Mouse (Mus musculus) intestine, embryonic 16.5 days (tissue): ENCODE results near the gene Raet1e. TPM values are rescaled to one million over a fixed set of nuclear protein-coding genes. Genes with fewer than 3 reads are reported as not detected.
"Not testable (repeated sequence)": the region's sequence is repeated elsewhere in the genome, so short reads cannot be mapped to it uniquely, and the experiment has no call there.

Experiments used
- ATAC-seq: fragments of 200-750 bp; cut with Nextera tagmentation; 2 replicates; pipeline ENCODE4 v1.8.0; 2017; ENCODE audit warnings: moderate TSS enrichment, moderate library complexity
- H3K27ac ChIP-seq: fragments of 300-500 bp; sonication (generic); 2 replicates; pipeline ENCODE4 v1.5.1; 2014; ENCODE audit warnings: mild to moderate bottlenecking, low read length
- H3K27me3 ChIP-seq: fragments of 300-500 bp; sonication (generic); replicated peaks from 2 replicates; pipeline ENCODE4 v1.6.1; 2014; ENCODE audit warnings: low read length, control low read depth, mixed read lengths; ENCODE audit not compliant: control insufficient read depth, insufficient read depth
- H3K36me3 ChIP-seq: fragments of 300-500 bp; sonication (generic); 2 replicates; pipeline ENCODE4 v1.6.1; 2014; ENCODE audit warnings: low read length, control low read depth; ENCODE audit not compliant: control insufficient read depth, insufficient read depth
- H3K4me1 ChIP-seq: fragments of 300-500 bp; sonication (generic); 2 replicates; pipeline ENCODE4 v1.6.1; 2014; ENCODE audit warnings: low read length, control low read depth, mixed read lengths; ENCODE audit not compliant: control insufficient read depth, insufficient read depth
- H3K4me2 ChIP-seq: fragments of 300-500 bp; sonication (generic); 2 replicates; pipeline ENCODE4 v1.6.1; 2014; ENCODE audit warnings: low read depth, low read length, control low read depth
- H3K4me3 ChIP-seq: fragments of 300-500 bp; sonication (generic); 2 replicates; pipeline ENCODE4 v1.5.1; 2014; ENCODE audit warnings: mild to moderate bottlenecking, low read length
- H3K9ac ChIP-seq: fragments of 300-500 bp; sonication (generic); 2 replicates; pipeline ENCODE4 v1.6.1; 2014; ENCODE audit warnings: low read depth, low read length
- H3K9me3 ChIP-seq: fragments of 300-500 bp; sonication (generic); 2 replicates; pipeline ENCODE4 v1.6.1; 2016; ENCODE audit warnings: low read length, control low read depth; ENCODE audit not compliant: control insufficient read depth
- WGBS: fragments of 180-500 bp; shearing (Covaris S2); extraction: QIAGEN DNeasy Blood & Tissue Kit; methylation state at CpG from one replicate; pipeline ENCODE4 v1.1.7; 2014; 5-methylcytosine and 5-hydroxymethylcytosine counted together
- polyA plus RNA-seq: library from polyadenylated mRNA; unstranded; fragments of >200 nt; fragmentation: Nextera tagmentation; extraction: Ambion mirVana; gene quantifications from 2 replicates; pipeline ENCODE4 v1.2.1, GENCODE M21; 2015

Raet1e gene
- polyA plus RNA-seq, 1 experiment from 2014 or later, result 4.1 TPM

DNA sequence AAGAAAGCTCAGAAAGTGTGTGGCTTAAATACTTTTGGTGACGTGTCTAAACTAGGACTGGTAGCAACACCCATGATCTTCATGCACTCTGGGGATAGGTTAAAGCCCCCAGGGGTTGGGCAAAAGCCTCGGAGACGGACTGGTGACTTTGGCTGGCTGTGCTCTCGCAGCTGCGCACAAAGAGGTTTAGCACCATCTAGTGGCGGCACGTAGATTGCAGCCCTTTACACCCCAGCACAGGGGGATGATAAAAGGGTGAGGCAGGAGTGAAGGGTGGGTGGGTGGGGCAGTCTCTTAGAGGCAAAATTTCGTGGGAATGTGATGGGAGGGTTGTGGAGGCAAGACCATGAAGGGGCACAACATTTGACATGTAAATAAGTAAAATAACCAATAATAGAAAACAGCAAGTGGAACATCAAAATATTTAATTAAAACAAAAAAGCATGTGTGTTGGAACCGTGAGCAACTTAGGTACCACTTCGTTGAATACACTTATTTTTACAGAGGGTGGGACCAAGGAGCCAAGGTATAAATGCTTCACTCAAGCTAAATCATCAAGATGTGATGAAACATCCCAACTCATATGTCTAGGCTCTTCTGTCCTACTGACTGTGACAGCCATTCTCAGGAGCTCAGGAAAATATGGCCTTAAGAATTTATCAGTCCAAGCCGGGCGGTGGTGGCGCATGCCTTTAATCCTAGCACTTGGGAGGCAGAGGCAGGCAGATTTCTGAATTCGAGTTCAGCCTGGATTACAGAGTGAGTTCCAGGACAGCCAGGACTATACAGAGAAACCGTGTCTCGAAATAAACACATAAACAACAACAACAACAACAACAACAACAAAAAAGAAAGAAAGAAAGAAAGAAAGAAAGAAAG, 5.6 kb downstream of the Raet1e start:
- H3K27ac ChIP-seq, H3K4me3 ChIP-seq, H3K4me1 ChIP-seq, H3K27me3 ChIP-seq, H3K36me3 ChIP-seq, H3K9ac ChIP-seq, H3K9me3 ChIP-seq: not testable (repeated sequence)
- ATAC-seq, result peak; percentile 59; the same call in 1 of the 2 replicates
- H3K4me2 ChIP-seq, result 0 out of 2 replicates have a peak overlapping the region, but pooled peaks have one; percentile 22
- 38% methylated on average over 14 of the region's 16 CpGs for WGBS

DNA sequence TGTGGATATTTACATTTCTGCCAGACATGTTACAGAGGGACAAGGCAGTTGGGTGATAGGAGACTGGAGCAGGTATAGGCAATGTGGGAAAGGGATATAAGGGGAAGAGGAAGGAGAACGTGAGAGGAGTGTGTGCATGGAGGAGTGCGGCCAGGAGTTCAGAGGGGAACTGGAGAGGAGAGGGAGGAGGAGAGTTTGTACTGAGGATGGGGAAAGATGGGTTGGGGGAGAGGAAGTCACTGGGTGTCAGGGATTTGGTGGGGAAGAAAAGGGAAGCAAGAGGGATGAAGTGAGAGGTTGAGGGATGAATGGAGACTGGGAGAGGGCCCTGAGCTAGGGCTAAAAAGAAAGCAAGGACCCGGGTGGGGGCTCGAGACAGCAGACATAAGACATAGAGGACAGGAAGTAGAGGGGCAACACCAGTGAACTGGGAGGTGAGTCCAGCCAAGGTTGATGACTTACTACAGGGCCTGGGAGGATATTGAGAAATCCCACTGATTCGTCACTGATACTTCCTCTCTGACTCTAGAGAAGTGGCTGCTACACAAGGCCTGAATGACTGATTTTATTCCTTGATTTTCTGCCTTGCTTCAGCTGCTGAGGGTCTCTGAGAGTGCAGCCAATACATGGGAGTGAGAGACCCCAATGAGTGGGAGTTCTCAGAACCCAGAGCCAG, 7.1 kb downstream of the Raet1e start:
- H3K4me1 ChIP-seq, H3K4me2 ChIP-seq, ATAC-seq, H3K9ac ChIP-seq, H3K27me3 ChIP-seq, H3K36me3 ChIP-seq, H3K27ac ChIP-seq, H3K4me3 ChIP-seq, H3K9me3 ChIP-seq: not testable (repeated sequence)
- WGBS, result 67% methylated on average over 5 of the region's 5 CpGs

DNA sequence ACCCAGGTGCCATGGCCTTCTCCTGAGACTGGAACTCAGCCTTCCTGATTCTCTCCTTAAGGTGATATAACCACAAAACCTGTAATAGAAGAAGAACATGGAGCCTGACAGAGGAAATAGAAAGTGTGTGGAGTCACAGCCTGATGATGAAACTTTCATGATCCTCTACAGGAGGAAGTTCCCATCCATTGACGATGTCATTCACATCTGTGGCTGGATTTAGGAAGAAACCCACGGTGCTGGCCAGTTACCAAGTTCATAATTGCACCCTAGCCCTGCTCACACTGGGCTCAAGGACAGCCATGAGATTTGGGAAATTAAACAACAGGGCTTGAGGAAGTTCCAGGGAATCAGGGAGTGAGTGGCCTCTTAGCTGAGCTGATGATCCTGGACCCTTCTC, 7.7 kb downstream of the Raet1e start:
- not testable (repeated sequence) for H3K27ac ChIP-seq, ATAC-seq, H3K4me3 ChIP-seq, H3K9me3 ChIP-seq, H3K36me3 ChIP-seq, H3K9ac ChIP-seq, H3K27me3 ChIP-seq, H3K4me2 ChIP-seq, H3K4me1 ChIP-seq
- WGBS, result 68% methylated on average over 2 of the region's 2 CpGs

GRCm38 (mm10) chr10:22167061-22167460, 8.7 kb downstream of the Raet1e start:
- not testable (repeated sequence) for H3K4me2 ChIP-seq, H3K36me3 ChIP-seq, ATAC-seq, H3K4me3 ChIP-seq, H3K27me3 ChIP-seq, H3K9ac ChIP-seq, H3K27ac ChIP-seq, H3K4me1 ChIP-seq, H3K9me3 ChIP-seq
- WGBS, result 86% methylated on average over 1 of the region's 1 CpGs

DNA sequence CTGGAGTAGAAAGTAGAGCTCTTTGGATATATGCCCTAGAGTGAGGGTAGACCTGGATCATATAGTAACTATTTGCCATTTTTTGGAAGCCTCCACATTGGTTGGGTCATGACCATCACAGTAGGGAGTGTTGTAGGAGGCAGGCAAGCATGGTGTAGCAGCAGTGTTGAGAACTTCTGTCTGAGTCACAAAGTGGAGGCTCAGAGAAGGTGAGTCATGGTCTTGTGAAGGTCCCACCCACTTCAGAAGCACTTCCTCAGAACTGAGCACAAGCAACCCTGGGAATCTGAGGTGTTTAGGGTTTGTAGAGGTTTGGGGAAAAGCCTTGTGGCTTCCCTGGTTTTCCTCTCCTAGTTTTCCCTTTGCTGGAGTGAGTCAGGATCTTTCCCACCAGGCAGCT, 10.7 kb downstream of the Raet1e start:
- H3K9me3 ChIP-seq, H3K27ac ChIP-seq, ATAC-seq, H3K27me3 ChIP-seq, H3K4me1 ChIP-seq, H3K9ac ChIP-seq, H3K36me3 ChIP-seq, H3K4me2 ChIP-seq, H3K4me3 ChIP-seq: not testable (repeated sequence)

DNA sequence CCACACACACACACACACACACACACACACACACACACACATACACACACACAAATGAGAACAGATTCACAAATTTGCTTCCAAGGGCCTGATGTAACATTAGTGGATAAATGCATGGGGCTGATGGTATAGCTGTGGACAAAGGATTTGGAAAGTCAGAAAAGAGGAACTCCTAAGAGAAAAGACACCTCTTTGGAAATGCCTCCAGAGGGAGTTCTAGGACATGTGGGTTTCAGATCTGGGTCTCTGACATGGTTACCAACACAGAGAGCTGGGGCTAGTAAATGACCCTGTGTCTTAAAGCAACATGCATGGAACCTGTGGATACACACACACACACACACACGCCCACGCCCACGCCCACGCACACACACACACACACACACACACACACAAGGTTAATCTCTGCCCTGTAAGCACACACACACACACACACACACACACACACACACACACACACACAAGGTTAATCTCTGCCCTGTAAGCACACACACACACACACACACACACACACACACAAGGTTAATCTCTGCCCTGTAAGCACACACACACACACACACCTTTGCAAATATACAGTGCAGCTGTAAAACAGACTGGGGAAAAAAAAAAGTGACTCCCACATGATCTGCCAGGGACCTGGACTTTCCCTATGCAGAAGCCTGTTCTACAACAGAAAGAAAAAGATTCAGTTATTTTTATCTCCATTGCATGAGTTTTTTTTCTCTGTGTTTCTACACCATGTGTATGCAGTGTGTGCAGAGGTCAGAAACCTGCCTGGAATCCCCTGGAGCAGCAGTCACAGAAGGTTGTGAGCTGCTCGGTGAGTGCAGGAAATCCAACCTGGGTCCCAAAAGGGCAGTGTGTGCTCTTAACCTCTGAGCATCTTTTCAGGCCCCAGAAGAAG, 14.3 kb downstream of the Raet1e start:
- not testable (repeated sequence) for H3K9ac ChIP-seq
- 0 out of 2 replicates have a peak, but pooled peaks have one; percentile 5 for ATAC-seq

GRCm38 (mm10) chr10:22173335-22174189, 15.2 kb downstream of the Raet1e start:
- H3K4me1 ChIP-seq, H3K9me3 ChIP-seq, H3K27ac ChIP-seq, H3K4me3 ChIP-seq, H3K27me3 ChIP-seq, H3K36me3 ChIP-seq, H3K9ac ChIP-seq: not testable (repeated sequence)
- peak; percentile 64 for ATAC-seq
- H3K4me2 ChIP-seq, result 0 out of 2 replicates have a peak overlapping the region, but pooled peaks have one; percentile 22
- 18% methylated on average over 12 of the region's 17 CpGs for WGBS

More for the DNA sequence above, 14.3 kb downstream of the Raet1e start:
- H3K9me3 ChIP-seq, H3K36me3 ChIP-seq, H3K27ac ChIP-seq, H3K4me1 ChIP-seq, H3K4me3 ChIP-seq, H3K27me3 ChIP-seq: not testable (repeated sequence)
- 52% methylated on average over 4 of the region's 5 CpGs for WGBS
- H3K4me2 ChIP-seq, result 0 out of 2 replicates have a peak overlapping the region, but pooled peaks have one; percentile 22

DNA sequence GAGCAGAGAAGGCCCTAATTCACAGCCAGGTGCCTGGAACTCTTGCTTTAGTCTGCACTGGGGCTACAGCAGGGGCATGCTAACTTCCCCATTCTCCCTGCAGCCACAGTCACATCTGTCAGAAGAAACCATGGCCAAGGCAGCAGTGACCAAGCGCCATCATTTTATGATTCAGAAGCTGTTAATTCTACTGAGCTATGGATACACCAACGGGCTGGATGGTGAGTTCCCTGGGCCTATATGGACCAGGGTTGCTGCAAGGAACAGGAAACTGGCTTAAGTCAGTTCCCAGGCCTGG, 15.8 kb downstream of the Raet1e start:
- not testable (repeated sequence) for H3K27ac ChIP-seq, H3K4me1 ChIP-seq, H3K36me3 ChIP-seq, H3K9me3 ChIP-seq, H3K27me3 ChIP-seq, H3K4me2 ChIP-seq, ATAC-seq, H3K9ac ChIP-seq, H3K4me3 ChIP-seq
- WGBS, result 64% methylated on average over 2 of the region's 2 CpGs
